Mouse (Mus musculus) macrophage (primary cell): ENCODE results near the gene Mpped2. TPM values are rescaled to one million over a fixed set of nuclear protein-coding genes. Genes with fewer than 3 reads are reported as not detected.

Experiments
- H3K27ac ChIP-seq: fragments of 350-480 bp; formaldehyde crosslinking; 2 replicates; pipeline ENCODE4 v1.9.0; 2021
- H3K36me3 ChIP-seq: fragments of 350-480 bp; formaldehyde crosslinking; 2 replicates; pipeline ENCODE4 v1.9.0; 2021; ENCODE audit errors: inconsistent target
- H3K4me3 ChIP-seq: fragments of 350-480 bp; formaldehyde crosslinking; 2 replicates; pipeline ENCODE4 v1.9.0; 2021; ENCODE audit errors: inconsistent target
- H3K79me2 ChIP-seq: fragments of 350-480 bp; formaldehyde crosslinking; 2 replicates; pipeline ENCODE4 v1.9.0; 2021; ENCODE audit errors: inconsistent target
- WGBS: methylation state at CpG from one replicate; pipeline ENCODE4 v1.1.7; 2026; ENCODE audit warnings: inconsistent platforms; ENCODE audit not compliant: missing documents; 5-methylcytosine and 5-hydroxymethylcytosine counted together
- polyA plus RNA-seq: library from polyadenylated mRNA; stranded (reverse); fragments of 250-400 nt; gene quantifications from 3 replicates; pipeline ENCODE4 v1.2.4, GENCODE M21; 2018; ENCODE audit warnings: inconsistent platforms

Mpped2 gene
- polyA plus RNA-seq, 1 experiment from 2014 or later, result not detected

GRCm38 (mm10) chr2:106746211-106746610 is 53.1 kb downstream of the Mpped2 start:
- Histone ChIP-seq H3K27ac (no peak overlapping the region), H3K36me3 (no peaks in the 10 kb centered on the region), H3K79me2 (no peaks in the 10 kb centered on the region), H3K4me3 (no peak overlapping the region)
- 93% methylated on average over 6 of the region's 6 CpGs for WGBS

GRCm38 (mm10) chr2:106746905-106747304 is 53.8 kb downstream of the Mpped2 start:
- WGBS, result 69% methylated on average over 4 of the region's 4 CpGs
- Histone ChIP-seq H3K4me3 (no peak overlapping the region), H3K27ac (no peak overlapping the region), H3K36me3 (no peaks in the 10 kb centered on the region), H3K79me2 (no peaks in the 10 kb centered on the region)

- H3K4me3 ChIP-seq, result no peak overlapping the region
- 84% methylated on average over 4 of the region's 4 CpGs for WGBS
- H3K79me2 ChIP-seq, result no peaks in the 10 kb centered on the region
- H3K36me3 ChIP-seq, result no peaks in the 10 kb centered on the region
- H3K27ac ChIP-seq, result no peak overlapping the region
These were observed 54.3 kb downstream of the Mpped2 start for GRCm38 (mm10) chr2:106747342-106747741.

GRCm38 (mm10) chr2:106750878-106751277 is 57.8 kb downstream of the Mpped2 start:
- Histone ChIP-seq H3K27ac (no peak overlapping the region), H3K36me3 (no peaks in the 10 kb centered on the region), H3K4me3 (no peak overlapping the region), H3K79me2 (no peaks in the 10 kb centered on the region)
- 72% methylated on average over 2 of the region's 3 CpGs for WGBS

GRCm38 (mm10) chr2:106753703-106754102 is 60.6 kb downstream of the Mpped2 start:
- 92% methylated on average over 5 of the region's 5 CpGs for WGBS
- Histone ChIP-seq H3K79me2 (no peaks in the 10 kb centered on the region), H3K36me3 (no peaks in the 10 kb centered on the region), H3K27ac (no peak overlapping the region), H3K4me3 (no peak overlapping the region)

- no peak overlapping the region for H3K27ac ChIP-seq
- no peaks in the 10 kb centered on the region for H3K36me3 ChIP-seq
- H3K4me3 ChIP-seq, result no peak overlapping the region
- WGBS, result 83% methylated on average over 5 of the region's 5 CpGs
- no peaks in the 10 kb centered on the region for H3K79me2 ChIP-seq
These were observed 61.6 kb downstream of the Mpped2 start for GRCm38 (mm10) chr2:106754696-106755095.

GRCm38 (mm10) chr2:106756354-106757103 is 63.5 kb downstream of the Mpped2 start:
- no peaks in the 10 kb centered on the region for H3K79me2 ChIP-seq
- WGBS, result 91% methylated on average over 13 of the region's 13 CpGs
- H3K27ac ChIP-seq, result no peak overlapping the region
- H3K4me3 ChIP-seq, result no peak overlapping the region
- no peaks in the 10 kb centered on the region for H3K36me3 ChIP-seq

GRCm38 (mm10) chr2:106762920-106763319 is 69.9 kb downstream of the Mpped2 start:
- Histone ChIP-seq H3K36me3 (no peaks in the 10 kb centered on the region), H3K27ac (no peak overlapping the region), H3K79me2 (no peaks in the 10 kb centered on the region), H3K4me3 (no peak overlapping the region)
- WGBS, result 92% methylated on average over 8 of the region's 8 CpGs

GRCm38 (mm10) chr2:106769236-106769635 is 76.2 kb downstream of the Mpped2 start:
- no peaks in the 10 kb centered on the region for H3K79me2 ChIP-seq
- no peak overlapping the region for H3K4me3 ChIP-seq
- H3K36me3 ChIP-seq, result no peaks in the 10 kb centered on the region
- H3K27ac ChIP-seq, result no peak overlapping the region
- 94% methylated on average over 12 of the region's 12 CpGs for WGBS

- WGBS, result 85% methylated on average over 5 of the region's 5 CpGs
- Histone ChIP-seq H3K4me3 (no peak overlapping the region), H3K27ac (no peak overlapping the region), H3K79me2 (no peaks in the 10 kb centered on the region), H3K36me3 (no peaks in the 10 kb centered on the region)
These were observed 79.6 kb downstream of the Mpped2 start for GRCm38 (mm10) chr2:106772643-106773042.

- WGBS, result 72% methylated on average over 10 of the region's 10 CpGs
- Histone ChIP-seq H3K4me3 (no peak overlapping the region), H3K36me3 (no peaks in the 10 kb centered on the region), H3K79me2 (no peaks in the 10 kb centered on the region), H3K27ac (no peak overlapping the region)
These were observed 81.5 kb downstream of the Mpped2 start for GRCm38 (mm10) chr2:106774251-106775196.

GRCm38 (mm10) chr2:106775994-106776393 is 82.9 kb downstream of the Mpped2 start:
- Histone ChIP-seq H3K79me2 (no peaks in the 10 kb centered on the region), H3K36me3 (no peaks in the 10 kb centered on the region), H3K27ac (no peak overlapping the region), H3K4me3 (no peak overlapping the region)
- 82% methylated on average over 2 of the region's 2 CpGs for WGBS

GRCm38 (mm10) chr2:106778861-106779516 is 85.9 kb downstream of the Mpped2 start:
- H3K79me2 ChIP-seq, result no peaks in the 10 kb centered on the region
- WGBS, result 79% methylated on average over 7 of the region's 7 CpGs
- no peaks in the 10 kb centered on the region for H3K36me3 ChIP-seq
- no peak overlapping the region for H3K4me3 ChIP-seq
- no peak overlapping the region for H3K27ac ChIP-seq

- Histone ChIP-seq H3K27ac (no peak overlapping the region), H3K4me3 (no peak overlapping the region), H3K36me3 (no peaks in the 10 kb centered on the region), H3K79me2 (no peaks in the 10 kb centered on the region)
- WGBS, result 86% methylated on average over 26 of the region's 26 CpGs
These were observed 88.4 kb downstream of the Mpped2 start for GRCm38 (mm10) chr2:106781181-106782179.
